Mouse (Mus musculus) heart, postnatal 25 days (tissue): ENCODE measurements at regions not wholly inside any gene's neighbourhood (a gene's known extent, or its start where the extent isn't known, plus 50 kb on each side); places are given as distances from the start of the nearest gene placed in this dataset.

Experiments
- DNase-seq: peaks from one replicate; pipeline ENCODE4 v3.0.0; 2022; ENCODE audit warnings: low spot score
- intact Hi-C: fragments of 180-260 bp; cut with DNase I; formaldehyde crosslinking; loops from one replicate; pipeline ENCODE4 v1.15.1; 2025

DNA sequence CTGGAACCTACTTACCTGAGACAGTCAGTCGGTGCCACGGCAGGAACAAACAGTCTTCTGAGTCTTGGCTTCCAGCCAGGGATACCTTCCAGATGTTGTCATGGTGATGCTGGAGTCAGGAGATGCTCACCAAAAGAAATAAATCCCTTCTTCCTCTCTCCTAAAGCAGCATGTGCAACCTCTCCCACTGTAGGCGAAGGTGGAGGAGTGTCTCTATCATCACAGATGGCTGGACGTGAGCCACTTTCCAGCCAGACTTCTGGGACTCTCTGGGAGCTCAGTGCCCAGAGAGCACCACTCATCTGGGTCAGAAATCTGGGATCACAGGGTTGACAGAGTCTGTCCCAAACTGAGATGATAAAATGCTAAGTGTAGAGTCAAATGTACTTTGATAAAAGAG lies 184.8 kb upstream of the Gjb5 start:
- intact Hi-C loops = no loop called here
- DNase-seq = no peak

DNA sequence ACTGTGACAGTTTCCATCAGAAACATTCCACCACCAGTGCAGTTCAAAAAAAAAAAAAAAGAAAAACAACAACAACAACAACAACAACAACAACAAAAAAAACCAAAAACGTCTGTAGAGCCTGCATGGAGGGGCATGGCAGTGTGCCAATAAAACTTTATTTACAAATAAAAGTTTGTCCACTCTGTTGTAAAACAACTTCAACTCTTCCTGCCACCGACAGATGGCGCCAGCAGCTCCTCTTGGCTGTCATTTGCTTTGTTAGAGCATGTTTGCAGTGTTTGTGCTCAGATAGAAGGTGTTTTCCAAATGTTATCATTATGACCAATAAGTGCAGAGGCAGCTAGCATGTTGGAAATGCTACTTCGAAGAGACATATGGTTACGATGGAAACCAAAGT lies 179.0 kb upstream of the Gjb5 start:
- intact Hi-C loops = no loop called here
- no peak for DNase-seq

DNA sequence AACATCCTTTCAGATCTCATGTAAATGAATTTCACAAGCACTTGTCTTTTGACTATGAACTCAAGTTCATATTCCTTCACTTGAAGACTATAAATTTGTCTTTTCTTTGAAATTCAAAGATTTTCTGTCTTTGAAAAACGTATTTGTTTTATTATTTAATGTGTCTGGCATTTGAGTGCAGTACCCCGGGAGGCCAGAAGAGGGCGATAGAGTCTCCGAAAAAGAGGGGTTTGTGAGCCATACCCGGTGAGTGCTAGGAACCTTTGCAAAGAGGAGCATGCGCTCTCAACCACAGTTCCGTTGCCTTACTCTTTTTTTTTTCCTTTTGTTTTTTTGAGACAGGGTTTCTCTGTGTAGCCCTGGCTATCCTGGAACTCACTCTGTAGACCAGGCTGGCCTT lies 177.6 kb upstream of the Gjb5 start:
- intact Hi-C loops = no loop called here
- DNase-seq = no peak

DNA sequence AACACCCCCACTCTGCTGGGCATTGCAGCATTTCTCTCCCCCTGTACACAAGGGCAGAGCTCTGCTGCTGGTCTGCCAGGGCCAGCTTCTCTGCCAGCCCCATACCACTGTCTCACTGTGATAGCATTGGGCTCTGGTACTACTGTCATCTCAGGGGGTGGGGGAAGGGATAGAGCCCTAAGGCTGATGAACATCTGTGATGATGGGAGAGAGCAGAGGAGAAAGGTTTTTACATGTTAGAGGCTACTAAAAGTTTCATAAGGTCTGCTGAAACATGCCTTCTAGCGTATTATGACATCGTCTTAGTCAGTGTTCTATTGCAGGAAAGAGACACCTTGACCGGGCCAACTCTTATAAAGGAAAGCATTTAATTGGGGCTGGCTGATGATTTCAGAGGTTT lies 176.4 kb upstream of the Gjb5 start:
- no peak for DNase-seq
- intact Hi-C loops = no loop called here

DNA sequence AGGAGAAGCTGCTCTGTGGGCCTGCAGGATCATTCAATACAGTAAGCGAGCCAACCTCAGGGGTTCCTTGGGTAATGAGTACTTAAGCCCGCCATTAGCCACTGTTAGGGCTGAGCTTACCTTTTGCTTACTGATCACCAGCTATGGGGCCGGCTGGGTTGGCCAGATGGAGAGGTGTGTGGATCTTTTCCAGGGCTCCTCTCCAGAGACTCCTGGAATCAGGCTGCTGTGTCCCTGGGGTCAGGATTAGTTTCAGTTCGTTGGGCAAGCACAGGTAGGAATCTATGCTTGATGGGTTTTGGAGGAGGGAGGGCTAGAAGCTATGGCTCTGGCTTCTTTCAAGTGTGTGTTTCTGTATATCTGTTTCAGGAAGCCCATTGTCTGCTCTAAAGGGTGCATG lies 175.7 kb upstream of the Gjb5 start:
- intact Hi-C loops = no loop called here
- no peak for DNase-seq

DNA sequence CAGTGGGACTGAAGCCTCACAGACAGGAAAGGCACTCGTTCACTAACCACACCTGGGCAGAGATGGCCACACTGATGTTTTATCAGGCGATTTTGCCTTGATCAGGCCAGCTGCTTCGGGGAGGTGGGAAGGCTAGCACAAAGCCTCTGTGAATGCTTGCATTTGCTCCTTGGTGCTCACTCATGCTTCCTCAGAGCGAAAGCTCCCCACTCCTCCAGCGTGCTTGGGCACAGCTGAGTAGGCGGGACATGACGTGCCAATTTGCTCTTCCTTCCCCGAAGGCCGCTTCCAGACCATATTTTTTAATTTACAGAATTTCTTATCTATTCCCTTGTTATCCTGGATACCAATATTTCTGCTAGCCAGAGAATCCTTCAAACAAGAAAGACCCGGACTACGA lies 172.8 kb upstream of the Gjb5 start:
- DNase-seq = no peak
- intact Hi-C loops = no loop called here

DNA sequence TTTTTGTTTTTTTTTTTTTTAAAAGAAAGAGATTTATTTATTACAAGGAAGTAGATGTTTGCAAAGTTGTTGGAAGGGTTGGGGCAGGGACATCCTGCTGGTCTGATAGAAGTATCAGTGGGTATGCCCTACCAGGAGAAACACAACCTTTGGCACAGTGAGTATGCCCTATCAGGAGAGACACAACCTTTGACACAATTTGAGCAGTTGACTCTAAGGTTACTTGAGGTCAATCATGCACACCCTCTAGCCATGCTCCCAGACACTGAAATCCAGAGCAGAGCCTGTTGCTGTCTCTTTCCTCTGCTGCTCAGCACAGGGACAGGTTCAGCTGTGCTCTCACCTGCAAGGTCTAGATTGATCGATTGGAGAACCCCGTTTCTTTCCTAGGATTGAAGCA lies 164.2 kb upstream of the Gjb5 start:
- no peak for DNase-seq
- intact Hi-C loops = no loop called here

DNA sequence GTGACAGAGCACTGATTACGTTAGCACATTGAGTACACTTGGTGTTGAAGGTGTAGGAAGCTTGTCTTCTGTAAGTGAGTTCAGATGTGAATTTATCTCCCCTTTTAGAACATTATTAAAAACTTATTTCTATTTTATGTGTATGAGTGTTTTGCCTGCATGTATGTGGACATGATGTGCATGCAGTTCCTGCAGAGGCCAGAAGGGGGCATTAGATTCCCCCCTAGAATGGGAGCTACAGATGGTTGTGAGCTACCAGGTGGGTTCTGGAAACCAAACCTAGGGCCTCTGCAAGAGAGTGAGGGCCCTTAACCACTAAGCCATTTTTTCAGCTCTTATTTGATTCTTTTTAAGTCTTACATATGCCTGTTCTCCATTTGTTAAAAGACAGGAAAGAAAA lies 160.0 kb upstream of the Gjb5 start:
- intact Hi-C loops = no loop called here

DNA sequence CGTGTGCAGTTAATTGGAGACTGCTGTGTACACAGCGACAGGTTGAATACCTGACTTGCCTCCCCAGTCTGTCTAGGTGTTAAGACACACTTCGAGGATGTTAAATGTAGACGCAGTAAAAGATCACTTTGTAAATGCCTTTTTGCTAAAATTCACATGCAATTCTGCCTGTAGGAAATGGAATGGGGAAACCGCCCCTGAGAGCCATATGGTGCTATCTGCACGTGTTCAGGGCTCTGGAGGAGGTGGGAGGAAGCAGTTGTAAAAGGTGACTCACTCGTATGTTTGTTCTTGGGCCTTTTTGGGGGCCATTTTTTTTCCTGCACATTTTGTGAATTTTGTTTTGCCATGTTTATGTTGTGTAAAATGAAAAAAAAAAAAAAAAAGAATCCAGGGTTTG lies 159.6 kb upstream of the Gjb5 start:
- intact Hi-C loops = no loop called here
- no peak for DNase-seq

More for the DNA sequence above, 160.0 kb upstream of the Gjb5 start:
- no peak for DNase-seq

DNA sequence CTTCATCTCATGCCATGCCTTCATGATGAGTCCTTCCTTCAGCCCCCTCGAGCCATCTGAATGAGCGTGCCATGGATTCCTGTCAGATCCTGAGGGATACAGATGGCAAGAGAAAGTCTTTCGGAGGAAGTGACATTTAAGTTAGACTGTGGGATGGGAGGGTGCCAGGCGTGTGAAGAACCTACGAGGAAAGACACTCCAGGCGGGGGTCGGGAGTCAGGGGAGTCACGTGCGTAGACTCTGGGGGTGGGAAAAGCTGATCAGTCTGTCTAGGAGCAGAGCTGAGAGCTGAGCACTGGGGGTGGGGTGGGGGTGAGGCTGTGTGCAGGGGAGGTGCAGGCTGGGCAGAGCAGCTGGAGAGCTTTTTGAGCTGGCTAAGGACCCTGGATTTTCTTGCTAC lies 152.0 kb upstream of the Gjb5 start:
- DNase-seq = no peak
- intact Hi-C loops = no loop called here

DNA sequence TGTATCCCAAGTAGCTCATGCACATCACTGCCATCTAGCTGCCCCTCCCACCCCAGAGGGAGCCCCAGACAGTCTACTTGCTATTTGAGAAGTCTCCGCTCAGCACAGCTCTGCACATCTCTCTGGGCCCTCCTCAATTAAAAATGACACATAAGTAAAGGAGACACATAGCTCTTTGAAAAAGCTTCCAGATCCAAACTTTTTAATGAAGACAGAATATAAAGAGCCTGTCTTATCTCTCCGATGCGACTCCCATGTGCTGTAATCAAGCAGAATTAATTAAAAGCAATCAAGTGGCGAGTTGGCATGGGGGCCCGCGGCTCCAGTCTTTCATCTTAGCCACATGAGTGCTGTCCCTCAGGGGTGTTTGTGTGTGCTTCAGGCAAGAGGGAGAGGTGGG lies 144.6 kb upstream of the Gjb5 start:
- intact Hi-C loops = no loop called here
- DNase-seq = no peak

DNA sequence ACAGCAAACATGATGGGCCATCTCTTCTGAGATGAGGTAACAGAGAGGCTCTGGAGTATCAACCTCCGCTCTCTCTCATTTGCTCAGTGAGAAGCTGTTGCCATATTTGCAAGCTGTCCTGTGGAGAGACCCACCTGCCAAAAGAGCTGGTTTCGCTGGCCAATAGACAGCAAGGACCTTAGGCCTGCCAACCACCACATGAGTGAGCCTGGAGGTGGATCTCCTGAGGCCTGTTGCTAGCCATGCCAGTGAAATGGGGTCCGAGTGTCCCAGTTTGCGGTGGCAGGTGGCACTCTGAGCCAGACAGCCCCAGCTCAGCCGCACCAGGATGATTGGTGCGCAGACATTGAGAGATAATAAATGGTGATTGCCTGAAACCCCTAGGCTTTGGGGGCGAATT lies 143.9 kb upstream of the Gjb5 start:
- no peak for DNase-seq
- intact Hi-C loops = no loop called here

DNA sequence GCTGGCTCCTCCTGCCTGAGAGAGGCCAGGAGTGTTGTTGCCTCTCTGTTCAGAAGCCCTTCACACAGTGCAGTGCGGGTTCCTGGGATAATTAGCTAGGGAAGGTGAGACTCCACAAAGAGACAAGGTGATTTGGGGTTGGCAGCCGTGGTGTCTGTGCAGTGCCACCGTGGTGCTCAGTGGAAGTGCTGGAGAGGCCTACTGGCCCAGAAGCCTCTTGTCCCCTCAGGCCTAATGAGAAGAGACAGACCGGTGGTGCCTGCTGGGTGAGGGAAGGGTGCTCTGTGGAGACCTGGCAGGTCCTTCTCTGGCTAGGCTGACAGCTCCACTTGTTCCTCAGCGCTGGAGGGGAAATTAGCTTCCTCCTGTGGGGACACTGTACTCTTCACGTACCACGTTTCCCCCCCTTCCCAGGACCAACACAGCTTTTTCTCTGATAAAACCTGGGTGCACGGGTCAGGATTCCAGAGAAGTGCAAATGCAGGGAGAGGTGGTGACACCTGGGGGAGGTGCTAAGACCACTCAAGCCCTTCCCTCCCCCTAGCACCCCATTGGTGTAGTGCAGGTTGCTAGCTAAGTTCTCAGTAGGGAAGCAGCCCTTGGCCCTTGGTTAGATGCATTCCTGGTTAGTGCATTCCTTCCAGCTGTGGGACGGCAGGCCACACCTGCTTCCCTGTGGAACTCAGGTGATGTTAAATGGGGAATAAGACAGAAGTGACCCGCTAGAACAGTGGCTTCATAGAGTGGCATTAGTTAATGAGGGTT lies 129.2 kb upstream of the Gjb5 start:
- intact Hi-C loops = no loop called here

DNA sequence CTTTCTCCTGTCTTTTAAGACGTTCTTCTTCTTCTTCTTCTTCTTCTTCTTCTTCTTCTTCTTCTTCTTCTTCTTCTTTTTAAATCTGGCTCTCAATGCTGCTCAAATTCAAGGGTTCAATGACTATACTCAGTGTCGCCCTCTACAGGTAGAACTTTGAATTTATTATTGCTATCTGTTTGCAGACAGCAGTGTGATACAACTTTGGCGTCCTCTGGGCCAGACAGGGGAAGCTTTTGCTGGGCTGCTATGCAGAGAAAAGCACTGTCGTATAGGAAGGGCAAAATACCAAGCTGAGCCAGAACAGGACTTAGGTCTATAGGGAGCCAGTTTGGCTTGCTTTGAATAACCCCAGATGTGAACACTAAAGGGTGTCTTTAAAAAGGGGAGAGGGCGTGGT lies 127.3 kb upstream of the Gjb5 start:
- intact Hi-C loops = no loop called here

More for the DNA sequence above, 129.2 kb upstream of the Gjb5 start:
- no peak for DNase-seq

DNA sequence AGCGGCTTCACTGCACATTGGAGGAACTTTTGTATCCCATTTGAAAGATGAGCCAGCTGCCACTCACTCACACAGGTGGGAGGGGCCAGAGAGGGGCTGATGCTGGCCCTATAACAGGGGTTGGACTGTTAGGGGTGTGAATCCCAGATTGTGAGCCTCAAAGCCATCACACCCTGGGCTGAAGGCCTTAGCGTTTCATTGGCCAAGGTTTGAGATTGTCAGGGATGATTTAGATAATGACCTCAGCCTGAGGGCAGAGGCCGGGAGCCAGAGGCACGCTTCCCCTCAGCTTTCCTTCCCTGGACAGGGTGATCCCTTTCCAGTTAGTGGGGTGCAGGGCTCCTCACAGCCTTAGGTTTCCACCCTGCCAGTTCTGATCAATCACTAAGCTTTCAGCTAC lies 124.5 kb upstream of the Gjb5 start:
- no peak for DNase-seq
- intact Hi-C loops = no loop called here

More for the DNA sequence above, 127.3 kb upstream of the Gjb5 start:
- DNase-seq = no peak

DNA sequence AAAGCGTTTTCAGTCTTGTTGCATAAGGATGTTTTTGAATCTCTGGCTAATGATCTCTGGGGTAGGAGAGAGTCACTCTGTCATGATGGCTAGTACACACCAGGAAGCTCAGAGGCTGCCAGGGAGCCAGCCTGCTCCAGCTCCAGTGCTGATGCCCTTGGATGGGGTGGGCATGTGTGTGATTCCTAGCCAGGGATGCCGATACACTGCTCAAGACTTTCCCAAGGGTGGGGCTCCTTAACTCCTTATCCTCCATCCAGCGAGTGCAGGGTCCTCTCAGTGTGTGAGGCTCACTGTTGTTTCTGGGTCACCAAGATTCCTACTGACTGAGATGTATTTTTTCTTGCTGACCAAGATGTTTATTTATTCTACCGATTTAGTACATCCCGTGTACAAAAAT lies 122.4 kb upstream of the Gjb5 start:
- DNase-seq = no peak
- intact Hi-C loops = no loop called here

DNA sequence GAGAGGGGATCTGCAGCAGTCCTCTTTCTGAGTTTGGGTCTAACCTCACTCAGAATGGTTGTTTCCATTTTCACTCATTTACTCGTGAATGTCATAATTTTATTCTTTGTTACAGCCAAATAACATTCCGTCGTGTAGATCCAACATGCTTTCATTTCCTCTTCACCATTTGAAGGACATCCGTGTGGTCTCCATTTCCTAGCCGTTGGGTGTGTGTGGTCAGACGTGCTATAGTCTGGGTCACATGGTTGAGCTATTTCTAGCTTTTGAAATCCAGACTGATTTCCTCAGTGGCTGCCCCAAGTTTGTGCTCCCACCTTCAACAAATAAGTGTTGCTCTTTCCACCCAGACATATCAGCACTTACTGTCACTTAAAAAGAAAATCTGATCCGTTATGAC lies 111.9 kb upstream of the Gjb5 start:
- intact Hi-C loops = no loop called here
- DNase-seq = no peak

DNA sequence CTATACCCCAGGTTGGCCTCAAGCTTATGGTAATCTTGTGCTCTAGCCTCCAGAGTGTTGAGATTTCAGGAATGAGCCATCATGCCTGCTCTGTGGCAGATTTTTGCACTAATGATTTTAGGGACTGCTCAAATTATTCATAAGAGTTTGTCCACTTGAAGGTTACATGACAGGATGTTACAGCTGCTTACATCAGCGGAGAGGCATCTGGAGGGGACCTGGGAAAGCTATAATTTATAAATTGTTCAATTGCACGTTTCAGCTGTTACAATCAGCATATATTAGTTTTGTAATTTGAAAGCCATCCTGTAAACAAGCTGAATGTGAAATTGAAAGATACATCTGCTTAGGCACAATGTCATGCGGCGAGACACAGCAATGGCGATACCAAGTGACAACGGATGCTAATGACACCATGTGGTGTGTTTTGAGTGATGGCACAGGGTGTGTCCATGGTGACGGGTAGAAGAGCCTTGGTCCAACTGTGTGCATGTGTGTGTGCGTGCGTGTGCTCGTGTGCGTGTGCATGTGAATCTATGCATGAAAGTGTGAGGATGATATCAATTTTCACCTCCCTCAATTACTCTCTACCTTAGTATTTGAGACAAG lies 96.6 kb upstream of the Gjb5 start:
- intact Hi-C loops = no loop called here
- DNase-seq = no peak

DNA sequence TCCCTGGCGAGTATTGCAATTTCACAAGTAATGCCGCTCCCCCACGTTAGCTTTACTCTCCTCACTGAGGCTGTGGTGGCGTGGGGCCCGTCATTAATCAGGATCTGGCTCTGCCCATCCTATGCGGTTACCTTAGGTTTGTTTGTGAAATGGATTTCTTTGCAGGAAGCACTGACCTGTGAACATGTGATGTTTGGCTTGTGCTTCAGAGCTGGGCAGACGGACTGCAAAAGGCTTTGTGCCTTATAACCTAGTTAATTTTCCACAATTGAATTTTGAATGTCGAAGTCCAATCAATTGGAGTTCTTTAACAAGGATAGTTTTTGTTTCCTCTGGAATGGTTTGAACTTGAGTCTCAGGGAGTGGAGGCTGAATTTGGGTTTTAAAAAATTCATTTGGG lies 94.1 kb upstream of the Gjb5 start:
- intact Hi-C loops = no loop called here
- DNase-seq = no peak

DNA sequence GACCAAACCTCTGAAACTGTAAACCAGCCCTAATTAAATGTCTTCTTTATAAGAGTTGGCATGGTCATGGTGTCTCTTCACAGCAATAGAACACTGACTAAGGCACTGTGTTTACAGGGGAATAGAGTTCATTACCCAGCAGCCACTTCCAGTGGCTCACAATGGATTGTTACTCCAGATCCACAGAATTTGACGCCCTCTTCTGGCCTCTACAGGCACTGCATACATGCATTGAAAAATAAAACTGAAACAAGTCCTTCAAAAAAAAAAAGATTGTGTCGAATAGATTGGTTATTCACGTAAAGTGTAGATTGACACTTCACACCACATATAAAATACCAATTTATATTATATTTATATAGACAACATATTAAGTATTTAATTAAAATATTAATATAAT lies 87.3 kb upstream of the Gjb5 start:
- DNase-seq = no peak
- intact Hi-C loops = no loop called here

DNA sequence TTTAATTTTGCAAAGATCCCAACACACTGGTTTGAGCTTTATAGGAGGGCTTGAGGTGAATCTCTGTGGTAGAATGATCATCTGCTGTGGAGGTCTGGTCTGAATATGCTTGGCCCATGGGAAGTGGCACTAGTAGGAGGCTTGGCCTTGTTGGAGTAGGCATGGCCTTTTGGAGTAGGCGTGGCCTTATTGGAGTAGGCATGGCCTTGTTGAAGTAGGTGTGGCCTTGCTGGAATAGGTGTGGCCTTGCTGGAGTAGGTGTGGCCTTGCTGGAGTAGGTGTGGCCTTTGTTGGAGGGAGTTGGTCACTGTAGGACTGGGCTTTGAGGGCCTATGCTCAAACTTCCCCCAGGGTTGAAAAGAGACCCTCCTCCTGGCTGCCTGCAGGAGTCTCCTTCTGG lies 86.1 kb upstream of the Gjb5 start:
- no peak for DNase-seq
- intact Hi-C loops = no loop called here

DNA sequence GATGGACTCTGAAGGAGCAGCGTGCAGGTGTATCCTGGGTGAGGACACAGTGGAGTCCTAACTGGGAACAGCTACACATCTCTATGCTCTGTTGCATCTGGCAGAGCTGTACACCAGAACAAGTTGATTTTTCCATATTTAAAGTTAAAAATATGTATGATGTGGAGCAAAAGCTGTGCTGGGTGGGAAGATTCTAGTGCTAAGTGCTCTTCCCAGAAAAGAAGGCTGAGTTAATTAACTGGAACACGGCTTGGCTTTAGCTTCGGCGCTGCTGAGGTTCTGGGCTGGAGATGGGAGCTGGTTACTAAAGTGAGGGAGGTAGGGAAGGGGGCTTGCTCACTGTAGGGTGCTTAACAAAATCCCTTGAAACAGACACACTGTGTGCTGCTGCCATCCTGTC lies 84.0 kb upstream of the Gjb5 start:
- intact Hi-C loops = no loop called here

More for the DNA sequence above, 84.0 kb upstream of the Gjb5 start:
- no peak for DNase-seq
